Mouse (Mus musculus): Measurements from ENCODE around the gene Gm10037.

The Gm10037 gene

DNA sequence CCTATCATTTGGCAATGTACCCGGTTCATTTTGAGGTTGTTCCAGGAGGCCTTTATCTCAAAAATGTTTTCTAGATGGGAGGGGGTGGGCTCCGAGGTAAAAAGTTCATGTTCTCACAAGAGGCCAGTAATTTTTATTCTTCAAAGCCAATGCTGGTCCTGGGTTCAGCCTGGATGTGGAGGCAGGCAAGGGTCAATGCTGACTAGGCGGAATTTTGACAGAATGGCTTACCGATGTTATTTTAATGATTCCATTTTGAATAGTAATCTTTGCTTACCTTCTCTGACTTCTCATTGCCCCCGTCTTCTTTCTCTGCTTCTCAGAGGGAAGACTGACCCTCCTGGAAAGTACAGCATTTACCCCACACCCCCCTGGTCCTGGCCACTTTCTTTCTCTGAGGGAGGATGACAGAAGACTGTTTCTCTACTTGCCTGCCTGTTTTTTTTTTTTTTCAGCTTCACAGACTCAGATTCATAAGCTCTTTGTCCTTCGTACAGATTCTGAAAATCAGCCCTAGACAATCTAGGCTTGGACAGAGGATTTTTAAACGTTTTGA is 45.9 kb downstream of the Gm10037 start:
- DNase-seq (ENCODE audit: low spot score) = no peak

- DNase-seq (ENCODE audit: low spot score) = no peak
Observed at GRCm38 (mm10) chr13:67883966-67884365, 53.1 kb downstream of the Gm10037 start.
